Mouse (Mus musculus): ENCODE data around the gene Tox2. TPM values are rescaled to one million over a fixed set of nuclear protein-coding genes. Genes with fewer than 3 reads are reported as not detected.
A peak's percentile ranks its signal among the peaks of the same experiment; 100 is the strongest.

Gene Tox2
- total RNA-seq, 1 experiment from 2014 or later: not detected

GRCm38 (mm10) chr2:163248912-163249311 lies 46.0 kb downstream of the Tox2 start:
- no peak for ATAC-seq (replicated peaks; ENCODE audit: low read depth, poor library complexity, severe bottlenecking)

GRCm38 (mm10) chr2:163252645-163253044 lies 49.7 kb downstream of the Tox2 start:
- ATAC-seq (replicated peaks; ENCODE audit: low read depth, poor library complexity, severe bottlenecking): no peak

- ATAC-seq (replicated peaks; ENCODE audit: low read depth, poor library complexity, severe bottlenecking): peak; percentile 91
These were observed 50.5 kb downstream of the Tox2 start for GRCm38 (mm10) chr2:163253248-163254099.

- ATAC-seq (replicated peaks; ENCODE audit: low read depth, poor library complexity, severe bottlenecking): no peak
These were observed 51.3 kb downstream of the Tox2 start for GRCm38 (mm10) chr2:163254228-163254627.

- no peak for ATAC-seq (replicated peaks; ENCODE audit: low read depth, poor library complexity, severe bottlenecking)
These were observed 53.8 kb downstream of the Tox2 start for GRCm38 (mm10) chr2:163256765-163257164.

GRCm38 (mm10) chr2:163261362-163262054 lies 58.6 kb downstream of the Tox2 start:
- no peak for ATAC-seq (replicated peaks; ENCODE audit: low read depth, poor library complexity, severe bottlenecking)

GRCm38 (mm10) chr2:163262055-163262420 lies 59.1 kb downstream of the Tox2 start:
- ATAC-seq (replicated peaks; ENCODE audit: low read depth, poor library complexity, severe bottlenecking): peak; percentile 54

- peak; percentile 65 for ATAC-seq (replicated peaks; ENCODE audit: low read depth, poor library complexity, severe bottlenecking)
These were observed 64.2 kb downstream of the Tox2 start for GRCm38 (mm10) chr2:163267097-163267496.

GRCm38 (mm10) chr2:163271581-163272492 lies 68.9 kb downstream of the Tox2 start:
- ATAC-seq (replicated peaks; ENCODE audit: low read depth, poor library complexity, severe bottlenecking): no peak

- ATAC-seq (replicated peaks; ENCODE audit: low read depth, poor library complexity, severe bottlenecking): no peak
These were observed 70.9 kb downstream of the Tox2 start for GRCm38 (mm10) chr2:163273815-163274214.

- ATAC-seq (replicated peaks; ENCODE audit: low read depth, poor library complexity, severe bottlenecking): no peak
These were observed 73.1 kb downstream of the Tox2 start for GRCm38 (mm10) chr2:163275986-163276385.

GRCm38 (mm10) chr2:163277979-163278378 lies 75.1 kb downstream of the Tox2 start:
- ATAC-seq (replicated peaks; ENCODE audit: low read depth, poor library complexity, severe bottlenecking): no peak

GRCm38 (mm10) chr2:163280636-163281322 lies 77.9 kb downstream of the Tox2 start:
- no peak for ATAC-seq (replicated peaks; ENCODE audit: low read depth, poor library complexity, severe bottlenecking)

- ATAC-seq (replicated peaks; ENCODE audit: low read depth, poor library complexity, severe bottlenecking): no peak
These were observed 81.9 kb downstream of the Tox2 start for GRCm38 (mm10) chr2:163284856-163285255.

GRCm38 (mm10) chr2:163285335-163285734 lies 82.4 kb downstream of the Tox2 start:
- no peak for ATAC-seq (replicated peaks; ENCODE audit: low read depth, poor library complexity, severe bottlenecking)

GRCm38 (mm10) chr2:163285762-163286161 lies 82.8 kb downstream of the Tox2 start:
- ATAC-seq (replicated peaks; ENCODE audit: low read depth, poor library complexity, severe bottlenecking): peak; percentile 62; the same call in 1 of the 2 replicates

- no peak for ATAC-seq (replicated peaks; ENCODE audit: low read depth, poor library complexity, severe bottlenecking)
These were observed 86.0 kb downstream of the Tox2 start for GRCm38 (mm10) chr2:163288881-163289379.

- ATAC-seq (replicated peaks; ENCODE audit: low read depth, poor library complexity, severe bottlenecking): no peak
These were observed 94.2 kb downstream of the Tox2 start for GRCm38 (mm10) chr2:163296999-163297630.
